Mouse (Mus musculus): ENCODE measurements around the gene Gm17018. TPM values are rescaled to one million over a fixed set of nuclear protein-coding genes. Genes with fewer than 3 reads are reported as not detected.

The Gm17018 gene
- polyA plus RNA-seq, 1 experiment = 21.2 TPM

DNA sequence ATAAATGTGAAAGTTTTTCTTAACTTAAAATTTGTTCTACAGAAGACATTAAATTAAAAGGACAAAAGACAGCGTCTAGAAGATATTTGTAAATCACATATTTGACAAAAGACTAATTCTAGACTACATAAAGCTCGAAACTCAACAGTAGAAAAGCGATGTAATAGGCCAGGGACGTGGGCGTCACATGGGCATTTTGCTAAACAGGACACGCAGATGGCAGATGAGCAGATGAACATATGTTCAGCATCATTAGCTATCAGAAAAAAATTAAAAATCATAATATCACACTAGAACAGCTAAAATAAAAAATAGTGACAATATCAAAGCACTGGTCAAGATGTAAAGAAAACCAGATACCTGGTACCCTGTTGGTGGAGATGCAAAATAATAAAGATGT is 29.3 kb downstream of the Gm17018 start:
- TF ChIP-seq POLR2A (IDR thresholded peaks at IDR 0.05; ENCODE audit: control insufficient read depth, low read depth, low read length) (no peak), CTCF (IDR thresholded peaks at IDR 0.05; ENCODE audit: control insufficient read depth, insufficient read depth, insufficient replicate concordance, low read depth, low read length) (no peak)
- no peak overlapping the region for H3K4me3 ChIP-seq (ENCODE audit: control insufficient read depth, low read depth, low read length)
- no peaks in the 10 kb centered on the region for H3K27me3 ChIP-seq (ENCODE audit: control insufficient read depth, insufficient read depth, low read length)

GRCm38 (mm10) chr19:45591704-45592103 is 31.3 kb downstream of the Gm17018 start:
- Histone ChIP-seq H3K36me3 (ENCODE audit: control insufficient read depth, insufficient read depth, low read length) (no peaks in the 10 kb centered on the region), H3K4me1 (ENCODE audit: control insufficient read depth, insufficient read depth, low read length) (no peaks in the 10 kb centered on the region), H3K27me3 (ENCODE audit: control insufficient read depth, insufficient read depth, low read length) (no peaks in the 10 kb centered on the region), H3K27ac (ENCODE audit: control insufficient read depth, insufficient read depth, low read depth, low read length) (no peak overlapping the region), H3K4me3 (ENCODE audit: control insufficient read depth, low read depth, low read length) (no peak overlapping the region)
- TF ChIP-seq POLR2A (IDR thresholded peaks at IDR 0.05; ENCODE audit: control insufficient read depth, low read depth, low read length) (no peak), CTCF (IDR thresholded peaks at IDR 0.05; ENCODE audit: control insufficient read depth, insufficient read depth, insufficient replicate concordance, low read depth, low read length) (no peak)

More for the DNA sequence above, 29.3 kb downstream of the Gm17018 start:
- Histone ChIP-seq H3K36me3 (ENCODE audit: control insufficient read depth, insufficient read depth, low read length) (no peaks in the 10 kb centered on the region), H3K4me1 (ENCODE audit: control insufficient read depth, insufficient read depth, low read length) (no peaks in the 10 kb centered on the region), H3K27ac (ENCODE audit: control insufficient read depth, insufficient read depth, low read depth, low read length) (no peak overlapping the region)

GRCm38 (mm10) chr19:45592916-45593315 is 32.5 kb downstream of the Gm17018 start:
- Histone ChIP-seq H3K4me1 (ENCODE audit: control insufficient read depth, insufficient read depth, low read length) (no peaks in the 10 kb centered on the region), H3K4me3 (ENCODE audit: control insufficient read depth, low read depth, low read length) (no peak overlapping the region), H3K36me3 (ENCODE audit: control insufficient read depth, insufficient read depth, low read length) (no peaks in the 10 kb centered on the region), H3K27me3 (ENCODE audit: control insufficient read depth, insufficient read depth, low read length) (no peaks in the 10 kb centered on the region), H3K27ac (ENCODE audit: control insufficient read depth, insufficient read depth, low read depth, low read length) (no peak overlapping the region)
- TF ChIP-seq CTCF (IDR thresholded peaks at IDR 0.05; ENCODE audit: control insufficient read depth, insufficient read depth, insufficient replicate concordance, low read depth, low read length) = no peak
- no peak for TF ChIP-seq POLR2A (IDR thresholded peaks at IDR 0.05; ENCODE audit: control insufficient read depth, low read depth, low read length)

DNA sequence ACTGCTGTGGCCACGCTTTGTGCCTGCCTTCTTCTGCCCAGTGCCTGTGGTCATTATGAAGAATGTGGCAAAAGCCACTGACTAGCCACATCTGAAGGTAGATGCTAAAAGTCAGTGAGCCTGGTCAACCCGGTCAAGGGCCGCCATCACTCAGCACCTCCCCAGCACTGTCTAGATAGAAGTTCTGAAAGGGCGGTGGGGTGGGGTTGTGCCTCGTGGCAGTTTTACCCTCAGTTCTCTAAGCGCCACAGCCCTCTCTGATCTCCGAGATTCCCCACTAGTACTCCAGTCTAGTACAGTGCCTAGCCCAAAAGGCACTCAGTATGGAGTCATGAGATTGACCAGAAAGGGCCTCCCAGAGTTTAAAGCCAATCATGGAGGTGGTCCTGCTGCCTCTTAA is 33.7 kb downstream of the Gm17018 start:
- TF ChIP-seq POLR2A (IDR thresholded peaks at IDR 0.05; ENCODE audit: control insufficient read depth, low read depth, low read length) = no peak
- no peak for TF ChIP-seq CTCF (IDR thresholded peaks at IDR 0.05; ENCODE audit: control insufficient read depth, insufficient read depth, insufficient replicate concordance, low read depth, low read length)
- no peak overlapping the region for H3K4me3 ChIP-seq (ENCODE audit: control insufficient read depth, low read depth, low read length)
- H3K27ac ChIP-seq (ENCODE audit: control insufficient read depth, insufficient read depth, low read depth, low read length) = no peak overlapping the region
- H3K4me1 ChIP-seq (ENCODE audit: control insufficient read depth, insufficient read depth, low read length) = no peaks in the 10 kb centered on the region
- no peaks in the 10 kb centered on the region for H3K27me3 ChIP-seq (ENCODE audit: control insufficient read depth, insufficient read depth, low read length)
- no peaks in the 10 kb centered on the region for H3K36me3 ChIP-seq (ENCODE audit: control insufficient read depth, insufficient read depth, low read length)

- Histone ChIP-seq H3K36me3 (ENCODE audit: control insufficient read depth, insufficient read depth, low read length) (no peaks in the 10 kb centered on the region), H3K4me1 (ENCODE audit: control insufficient read depth, insufficient read depth, low read length) (no peaks in the 10 kb centered on the region), H3K27ac (ENCODE audit: control insufficient read depth, insufficient read depth, low read depth, low read length) (no peak overlapping the region), H3K27me3 (ENCODE audit: control insufficient read depth, insufficient read depth, low read length) (no peaks in the 10 kb centered on the region), H3K4me3 (ENCODE audit: control insufficient read depth, low read depth, low read length) (no peak overlapping the region)
- TF ChIP-seq CTCF (IDR thresholded peaks at IDR 0.05; ENCODE audit: control insufficient read depth, insufficient read depth, insufficient replicate concordance, low read depth, low read length) (no peak), POLR2A (IDR thresholded peaks at IDR 0.05; ENCODE audit: control insufficient read depth, low read depth, low read length) (no peak)
These were observed 35.1 kb downstream of the Gm17018 start for GRCm38 (mm10) chr19:45595481-45595880.

DNA sequence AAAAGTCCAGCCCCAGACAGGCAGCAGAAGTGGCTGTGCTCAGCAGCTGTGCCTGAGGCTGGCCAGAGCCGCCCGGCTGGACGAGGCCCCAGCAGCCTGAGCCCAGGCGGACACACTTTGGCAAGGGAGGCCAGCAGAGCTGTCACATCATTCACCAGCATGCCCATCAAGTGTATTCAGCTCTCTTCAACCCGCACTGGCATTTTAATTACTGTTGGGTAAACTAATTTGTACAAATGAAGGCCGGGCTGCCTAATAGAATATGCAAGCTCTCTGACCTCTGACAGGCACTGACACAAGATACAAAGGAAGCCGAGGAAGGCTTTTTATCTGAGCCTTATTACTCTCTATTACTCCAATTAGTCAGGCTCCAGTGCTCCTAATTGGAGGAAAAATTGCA is 35.6 kb downstream of the Gm17018 start:
- H3K4me3 ChIP-seq (ENCODE audit: control insufficient read depth, low read depth, low read length) = no peak overlapping the region
- H3K36me3 ChIP-seq (ENCODE audit: control insufficient read depth, insufficient read depth, low read length) = no peaks in the 10 kb centered on the region
- H3K27ac ChIP-seq (ENCODE audit: control insufficient read depth, insufficient read depth, low read depth, low read length) = no peak overlapping the region
- H3K4me1 ChIP-seq (ENCODE audit: control insufficient read depth, insufficient read depth, low read length) = no peaks in the 10 kb centered on the region
- no peaks in the 10 kb centered on the region for H3K27me3 ChIP-seq (ENCODE audit: control insufficient read depth, insufficient read depth, low read length)
- TF ChIP-seq POLR2A (IDR thresholded peaks at IDR 0.05; ENCODE audit: control insufficient read depth, low read depth, low read length) (no peak), CTCF (IDR thresholded peaks at IDR 0.05; ENCODE audit: control insufficient read depth, insufficient read depth, insufficient replicate concordance, low read depth, low read length) (no peak)

DNA sequence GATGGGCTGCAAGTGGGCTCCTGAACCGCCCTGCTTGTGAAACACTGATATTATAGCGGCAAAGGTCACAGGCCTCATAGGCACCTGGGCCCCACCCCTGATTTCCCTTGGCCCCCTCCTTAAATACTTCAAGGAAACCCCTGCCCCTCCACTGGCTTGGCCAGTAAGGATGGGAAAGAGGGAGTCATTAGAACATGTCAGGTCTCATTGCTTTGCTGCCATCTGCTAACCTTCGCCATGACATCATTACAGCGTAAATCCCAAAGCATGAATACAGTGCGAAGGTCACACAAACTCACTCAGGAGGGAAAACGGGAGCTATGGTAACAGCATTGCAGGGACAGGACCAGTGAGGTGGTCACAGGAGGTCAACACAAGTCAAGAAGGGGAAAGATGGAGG is 36.0 kb downstream of the Gm17018 start:
- Histone ChIP-seq H3K36me3 (ENCODE audit: control insufficient read depth, insufficient read depth, low read length) (no peaks in the 10 kb centered on the region), H3K4me3 (ENCODE audit: control insufficient read depth, low read depth, low read length) (no peak overlapping the region), H3K27ac (ENCODE audit: control insufficient read depth, insufficient read depth, low read depth, low read length) (no peak overlapping the region), H3K4me1 (ENCODE audit: control insufficient read depth, insufficient read depth, low read length) (no peaks in the 10 kb centered on the region), H3K27me3 (ENCODE audit: control insufficient read depth, insufficient read depth, low read length) (no peaks in the 10 kb centered on the region)
- TF ChIP-seq POLR2A (IDR thresholded peaks at IDR 0.05; ENCODE audit: control insufficient read depth, low read depth, low read length) (no peak), CTCF (IDR thresholded peaks at IDR 0.05; ENCODE audit: control insufficient read depth, insufficient read depth, insufficient replicate concordance, low read depth, low read length) (no peak)

DNA sequence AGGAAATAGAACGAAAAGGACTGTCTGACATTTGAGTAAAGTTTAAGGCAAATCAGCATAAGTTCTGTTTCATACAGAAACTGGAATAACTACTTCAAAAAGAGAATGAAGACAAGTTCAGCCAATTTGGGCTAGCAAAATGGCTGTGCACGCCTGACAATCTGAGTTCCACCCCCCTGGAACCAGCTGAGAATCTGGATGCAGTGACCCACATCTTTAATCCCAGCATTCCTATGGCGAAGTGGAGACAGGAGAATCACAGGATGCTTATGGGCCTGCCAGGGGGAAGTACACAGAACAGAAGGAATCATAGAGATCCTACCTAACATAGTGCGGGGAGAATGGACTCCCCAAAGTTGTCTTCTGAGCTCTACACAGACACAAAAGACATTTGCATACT is 36.7 kb downstream of the Gm17018 start:
- Histone ChIP-seq H3K4me1 (ENCODE audit: control insufficient read depth, insufficient read depth, low read length) (no peaks in the 10 kb centered on the region), H3K27me3 (ENCODE audit: control insufficient read depth, insufficient read depth, low read length) (no peaks in the 10 kb centered on the region), H3K27ac (ENCODE audit: control insufficient read depth, insufficient read depth, low read depth, low read length) (no peak overlapping the region), H3K36me3 (ENCODE audit: control insufficient read depth, insufficient read depth, low read length) (no peaks in the 10 kb centered on the region), H3K4me3 (ENCODE audit: control insufficient read depth, low read depth, low read length) (no peak overlapping the region)
- TF ChIP-seq POLR2A (IDR thresholded peaks at IDR 0.05; ENCODE audit: control insufficient read depth, low read depth, low read length) (no peak), CTCF (IDR thresholded peaks at IDR 0.05; ENCODE audit: control insufficient read depth, insufficient read depth, insufficient replicate concordance, low read depth, low read length) (no peak)

Data from testis, adult 2 months (tissue).